Mouse (Mus musculus): ENCODE results near the gene Ssh1. TPM values are rescaled to one million over a fixed set of nuclear protein-coding genes. Genes with fewer than 3 reads are reported as not detected.

Gene Ssh1
- polyA plus RNA-seq, 1 experiment, result 3.7 TPM

GRCm38 (mm10) chr5:113955691-113956090 lies 38.0 kb downstream of the Ssh1 start:
- no peak overlapping the region for H3K4me3 ChIP-seq (ENCODE audit: insufficient read depth, poor library complexity, severe bottlenecking)
- TF ChIP-seq CEBPB (IDR thresholded peaks at IDR 0.05; ENCODE audit: low read depth) (no peak), FOSL1 (IDR thresholded peaks at IDR 0.05; ENCODE audit: insufficient read depth, low read length, poor library complexity, severe bottlenecking) (no peak), CTCF (IDR thresholded peaks at IDR 0.05; ENCODE audit: control insufficient read depth, insufficient read depth, insufficient read length) (no peak), MYOG (IDR thresholded peaks at IDR 0.05; ENCODE audit: control insufficient read depth, extremely low read depth, insufficient read length) (no peak), MYOD1 (IDR thresholded peaks at IDR 0.05; ENCODE audit: control insufficient read depth, insufficient read length, low read depth) (no peak), MAX (IDR thresholded peaks at IDR 0.05) (no peak), USF1 (IDR thresholded peaks at IDR 0.05; ENCODE audit: low read depth) (no peak)
- no peak overlapping the region for H3ac ChIP-seq (ENCODE audit: control insufficient read depth, insufficient read length, low read depth)
- H3K27me3 ChIP-seq (ENCODE audit: control insufficient read depth, insufficient read depth, insufficient read length), result no peaks in the 10 kb centered on the region
- H3K79me2 ChIP-seq (ENCODE audit: control insufficient read depth, insufficient read depth), result no peaks in the 10 kb centered on the region
- H3K36me3 ChIP-seq (ENCODE audit: control insufficient read depth, insufficient read depth), result peaks cover 5% of the 10 kb centered on the region
- H3K79me3 ChIP-seq (ENCODE audit: low read depth), result no peaks in the 10 kb centered on the region

GRCm38 (mm10) chr5:113955281-113955680 lies 38.4 kb downstream of the Ssh1 start:
- Histone ChIP-seq H3K36me3 (ENCODE audit: control insufficient read depth, insufficient read depth) (peaks cover 8% of the 10 kb centered on the region), H3K79me3 (ENCODE audit: low read depth) (no peaks in the 10 kb centered on the region), H3K27me3 (ENCODE audit: control insufficient read depth, insufficient read depth, insufficient read length) (no peaks in the 10 kb centered on the region), H3K4me3 (ENCODE audit: insufficient read depth, poor library complexity, severe bottlenecking) (no peak overlapping the region), H3ac (ENCODE audit: control insufficient read depth, insufficient read length, low read depth) (no peak overlapping the region), H3K79me2 (ENCODE audit: control insufficient read depth, insufficient read depth) (no peaks in the 10 kb centered on the region)
- TF ChIP-seq USF1 (IDR thresholded peaks at IDR 0.05; ENCODE audit: low read depth), result no peak

DNA sequence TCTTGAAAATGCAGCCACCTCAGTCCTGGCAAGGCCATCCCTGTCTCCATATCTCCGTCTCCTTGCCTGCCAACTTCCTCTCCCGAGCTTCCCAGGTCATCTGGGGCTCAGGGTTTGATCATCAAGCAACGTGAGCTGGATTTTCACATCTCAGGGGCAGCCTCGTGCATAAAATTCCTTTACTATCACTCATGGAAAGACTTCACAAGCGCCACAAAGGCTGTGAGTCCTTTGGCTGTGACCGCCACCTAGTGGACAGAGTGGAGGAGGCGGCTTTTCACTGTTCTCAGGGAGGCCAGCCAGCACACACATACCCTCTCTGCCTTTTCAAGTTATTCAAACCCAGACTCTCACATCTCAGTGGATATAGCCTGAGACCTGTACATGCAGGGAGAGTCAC lies 39.3 kb downstream of the Ssh1 start:
- H3K27me3 ChIP-seq (ENCODE audit: control insufficient read depth, insufficient read depth, insufficient read length), result no peaks in the 10 kb centered on the region
- no peaks in the 10 kb centered on the region for H3K79me2 ChIP-seq (ENCODE audit: control insufficient read depth, insufficient read depth)
- no peaks in the 10 kb centered on the region for H3K79me3 ChIP-seq (ENCODE audit: low read depth)
- no peak overlapping the region for H3ac ChIP-seq (ENCODE audit: control insufficient read depth, insufficient read length, low read depth)
- no peak overlapping the region for H3K4me3 ChIP-seq (ENCODE audit: insufficient read depth, poor library complexity, severe bottlenecking)
- peaks cover 16% of the 10 kb centered on the region for H3K36me3 ChIP-seq (ENCODE audit: control insufficient read depth, insufficient read depth)
- TF ChIP-seq MYOG (IDR thresholded peaks at IDR 0.05; ENCODE audit: control insufficient read depth, extremely low read depth, insufficient read length) (no peak), CEBPB (IDR thresholded peaks at IDR 0.05; ENCODE audit: low read depth) (no peak), CTCF (IDR thresholded peaks at IDR 0.05; ENCODE audit: control insufficient read depth, insufficient read depth, insufficient read length) (peak; percentile 84), MAX (IDR thresholded peaks at IDR 0.05) (peak; percentile 89), FOSL1 (IDR thresholded peaks at IDR 0.05; ENCODE audit: insufficient read depth, low read length, poor library complexity, severe bottlenecking) (peak; percentile 3)

- Histone ChIP-seq H3K79me3 (ENCODE audit: low read depth) (no peaks in the 10 kb centered on the region), H3ac (ENCODE audit: control insufficient read depth, insufficient read length, low read depth) (peak overlapping the region; percentile 12), H3K27me3 (ENCODE audit: control insufficient read depth, insufficient read depth, insufficient read length) (no peaks in the 10 kb centered on the region), H3K79me2 (ENCODE audit: control insufficient read depth, insufficient read depth) (no peaks in the 10 kb centered on the region), H3K4me3 (ENCODE audit: insufficient read depth, poor library complexity, severe bottlenecking) (no peak overlapping the region), H3K36me3 (ENCODE audit: control insufficient read depth, insufficient read depth) (peaks cover 22% of the 10 kb centered on the region)
- TF ChIP-seq MYOD1 (IDR thresholded peaks at IDR 0.05; ENCODE audit: control insufficient read depth, insufficient read length, low read depth) (peak; percentile 5), USF1 (IDR thresholded peaks at IDR 0.05; ENCODE audit: low read depth) (no peak)
These were observed 41.2 kb downstream of the Ssh1 start for GRCm38 (mm10) chr5:113952519-113952918.

GRCm38 (mm10) chr5:113951693-113952071 lies 42.0 kb downstream of the Ssh1 start:
- Histone ChIP-seq H3K27me3 (ENCODE audit: control insufficient read depth, insufficient read depth, insufficient read length) (no peaks in the 10 kb centered on the region), H3K79me2 (ENCODE audit: control insufficient read depth, insufficient read depth) (no peaks in the 10 kb centered on the region), H3K36me3 (ENCODE audit: control insufficient read depth, insufficient read depth) (peaks cover 22% of the 10 kb centered on the region), H3ac (ENCODE audit: control insufficient read depth, insufficient read length, low read depth) (peak overlapping the region; percentile 39), H3K4me3 (ENCODE audit: insufficient read depth, poor library complexity, severe bottlenecking) (no peak overlapping the region), H3K79me3 (ENCODE audit: low read depth) (no peaks in the 10 kb centered on the region)
- TF ChIP-seq MYOG (IDR thresholded peaks at IDR 0.05; ENCODE audit: control insufficient read depth, extremely low read depth, insufficient read length) (no peak), MAX (IDR thresholded peaks at IDR 0.05) (no peak), MYOD1 (IDR thresholded peaks at IDR 0.05; ENCODE audit: control insufficient read depth, insufficient read length, low read depth) (no peak), CEBPB (IDR thresholded peaks at IDR 0.05; ENCODE audit: low read depth) (no peak), FOSL1 (IDR thresholded peaks at IDR 0.05; ENCODE audit: insufficient read depth, low read length, poor library complexity, severe bottlenecking) (no peak), CTCF (IDR thresholded peaks at IDR 0.05; ENCODE audit: control insufficient read depth, insufficient read depth, insufficient read length) (no peak)

- Histone ChIP-seq H3K27me3 (ENCODE audit: control insufficient read depth, insufficient read depth, insufficient read length) (no peaks in the 10 kb centered on the region), H3K79me3 (ENCODE audit: low read depth) (no peaks in the 10 kb centered on the region), H3K4me3 (ENCODE audit: insufficient read depth, poor library complexity, severe bottlenecking) (no peak overlapping the region), H3K36me3 (ENCODE audit: control insufficient read depth, insufficient read depth) (peaks cover 27% of the 10 kb centered on the region), H3K79me2 (ENCODE audit: control insufficient read depth, insufficient read depth) (no peaks in the 10 kb centered on the region), H3ac (ENCODE audit: control insufficient read depth, insufficient read length, low read depth) (peak overlapping the region; percentile 44)
- TF ChIP-seq MYOG (IDR thresholded peaks at IDR 0.05; ENCODE audit: control insufficient read depth, extremely low read depth, insufficient read length) (no peak), CEBPB (IDR thresholded peaks at IDR 0.05; ENCODE audit: low read depth) (no peak), MAX (IDR thresholded peaks at IDR 0.05) (no peak), FOSL1 (IDR thresholded peaks at IDR 0.05; ENCODE audit: insufficient read depth, low read length, poor library complexity, severe bottlenecking) (no peak), USF1 (IDR thresholded peaks at IDR 0.05; ENCODE audit: low read depth) (no peak), MYOD1 (IDR thresholded peaks at IDR 0.05; ENCODE audit: control insufficient read depth, insufficient read length, low read depth) (no peak), CTCF (IDR thresholded peaks at IDR 0.05; ENCODE audit: control insufficient read depth, insufficient read depth, insufficient read length) (no peak)
These were observed 42.7 kb downstream of the Ssh1 start for GRCm38 (mm10) chr5:113950786-113951692.

Data from C2C12 (cell line).